Mouse (Mus musculus) CD4-positive, CD25-positive, alpha-beta regulatory T cell, adult 2 months (primary cell): ENCODE data around the gene Zfhx2.
"Not testable (repeated sequence)": the region's sequence is repeated elsewhere in the genome, so short reads cannot be mapped to it uniquely, and the experiment has no call there.

Experiments
- DNase-seq: peaks from one replicate; pipeline ENCODE4 v3.0.0-alpha.2; 2012; ENCODE audit warnings: low read depth, low spot score

Zfhx2 gene

DNA sequence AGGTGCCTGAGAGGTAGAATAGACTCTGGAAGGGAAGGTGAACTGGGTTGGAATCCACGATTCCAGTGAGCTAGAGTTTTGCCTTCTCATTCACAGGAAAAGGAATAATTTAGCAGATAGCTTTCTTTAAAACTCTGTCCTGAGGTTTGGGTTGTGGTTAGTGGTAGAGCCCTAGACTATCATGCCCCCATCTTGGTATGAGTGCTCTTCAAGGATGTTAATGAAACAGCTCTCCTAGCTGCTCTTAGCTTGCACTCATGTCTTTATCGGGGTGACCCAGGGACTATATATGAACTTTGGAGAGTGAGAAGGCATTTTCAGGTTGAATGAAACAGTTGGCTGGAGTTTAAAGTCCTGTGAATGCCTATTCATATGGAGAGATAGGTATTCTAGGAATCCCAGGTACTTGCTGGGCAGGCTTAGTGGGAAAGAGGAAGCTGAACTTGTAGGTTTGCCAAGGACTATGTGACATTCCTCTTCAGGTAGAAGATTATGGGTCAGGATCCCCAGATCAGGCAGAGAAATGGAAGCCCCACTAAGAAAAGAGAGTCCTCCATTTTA lies 44.1 kb downstream of the Zfhx2 start:
- no peak for DNase-seq

DNA sequence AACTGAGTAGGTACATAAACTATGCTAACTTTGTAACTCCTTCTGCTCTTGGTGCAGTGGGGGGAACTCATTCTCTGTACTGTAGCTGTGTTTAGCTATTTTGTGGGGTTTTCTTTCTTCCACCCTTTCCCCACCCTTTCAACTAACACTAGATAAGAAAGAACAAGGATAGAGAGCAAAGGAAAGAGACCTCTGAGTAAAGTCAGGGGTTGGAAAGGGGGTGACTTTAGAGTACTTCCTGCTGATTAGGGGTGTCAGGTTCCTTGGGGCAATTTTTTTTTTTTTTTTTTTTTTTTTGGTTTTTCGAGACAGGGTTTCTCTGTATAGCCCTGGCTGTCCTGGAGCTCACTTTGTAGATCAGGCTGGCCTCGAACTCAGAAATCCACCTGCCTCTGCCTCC lies 48.4 kb downstream of the Zfhx2 start:
- DNase-seq: not testable (repeated sequence)

DNA sequence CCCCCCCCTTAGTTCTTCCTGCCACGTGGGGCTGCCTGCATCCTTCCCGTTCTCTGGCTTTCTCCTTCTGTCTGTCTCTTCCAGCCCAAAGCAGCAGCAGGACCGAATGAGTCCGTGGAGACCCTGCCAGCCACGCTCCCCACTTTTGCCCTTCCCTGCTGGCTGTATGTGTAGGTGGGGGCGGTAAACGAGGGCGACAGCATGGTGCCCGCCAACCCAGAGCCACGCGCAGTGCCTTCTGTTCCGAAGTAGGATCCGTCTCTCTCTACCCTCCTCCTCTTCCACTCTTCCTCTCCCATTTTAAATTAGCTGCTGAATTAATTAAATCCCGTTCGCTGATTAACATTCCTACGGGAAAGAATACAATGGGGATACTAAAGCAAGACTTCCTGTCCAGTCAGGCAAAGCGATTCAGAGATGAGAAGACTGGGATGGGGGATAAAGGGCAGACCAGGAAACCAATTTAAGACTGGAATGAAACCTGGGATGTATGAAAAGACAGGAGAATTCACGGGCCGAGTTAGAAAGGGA lies 59.4 kb downstream of the Zfhx2 start:
- no peak for DNase-seq

DNA sequence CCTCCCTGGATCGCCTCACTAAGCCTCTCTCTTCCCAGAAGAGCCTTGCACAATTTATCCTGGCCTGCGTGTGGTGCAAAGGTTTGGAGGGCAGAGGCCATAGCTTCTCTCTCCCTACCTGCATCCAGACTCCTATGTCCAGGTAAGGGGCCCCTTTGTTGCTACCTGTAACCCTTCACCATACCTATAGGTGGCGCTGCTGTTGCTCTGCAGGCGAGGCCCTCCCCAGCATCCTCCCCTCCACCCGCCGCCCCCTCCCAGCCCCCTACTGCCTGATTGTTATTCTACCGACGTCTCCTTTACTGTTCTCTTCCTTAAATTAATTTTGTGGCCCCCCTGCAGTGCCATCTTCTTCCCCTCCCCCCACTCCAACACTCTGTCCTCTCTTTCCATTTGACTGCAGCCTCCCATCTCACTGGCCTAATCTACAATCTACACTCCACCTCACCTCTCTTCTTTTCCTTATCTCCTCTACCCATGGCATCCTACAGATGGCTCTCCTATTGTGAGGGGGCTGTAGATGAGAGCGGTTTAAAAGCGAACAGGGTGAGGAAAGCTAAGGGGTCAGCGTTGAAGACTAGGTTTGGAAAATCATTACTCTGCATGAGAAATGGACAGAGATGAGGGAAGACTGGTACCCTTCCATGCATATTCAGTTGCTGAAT lies 63.0 kb downstream of the Zfhx2 start:
- peak; percentile 69 for DNase-seq

DNA sequence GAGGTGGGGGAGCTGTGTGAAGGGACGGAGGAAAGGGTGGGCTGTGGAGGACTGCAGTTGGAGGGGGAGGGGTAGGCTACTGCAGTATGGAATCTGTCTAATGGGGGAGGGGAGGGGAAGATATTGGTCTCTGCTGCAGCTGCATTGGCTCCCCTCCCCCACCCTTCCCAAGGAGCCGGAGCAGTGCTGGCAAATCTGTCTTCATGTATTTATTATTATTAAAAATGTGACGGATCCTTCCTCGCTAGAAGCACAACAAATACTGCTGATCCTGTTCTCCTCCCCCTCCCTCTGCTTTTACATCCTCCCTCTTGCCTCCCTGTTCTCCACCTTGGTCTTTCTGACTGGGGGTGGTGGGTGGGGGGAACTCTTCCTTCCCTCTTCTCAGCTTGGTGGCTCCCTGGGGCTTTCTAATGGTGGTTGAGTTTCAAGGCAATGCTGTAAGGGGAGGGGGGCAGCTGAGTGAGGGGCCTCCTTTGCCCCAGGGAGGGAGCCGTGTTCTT lies 63.7 kb downstream of the Zfhx2 start:
- DNase-seq: no peak

DNA sequence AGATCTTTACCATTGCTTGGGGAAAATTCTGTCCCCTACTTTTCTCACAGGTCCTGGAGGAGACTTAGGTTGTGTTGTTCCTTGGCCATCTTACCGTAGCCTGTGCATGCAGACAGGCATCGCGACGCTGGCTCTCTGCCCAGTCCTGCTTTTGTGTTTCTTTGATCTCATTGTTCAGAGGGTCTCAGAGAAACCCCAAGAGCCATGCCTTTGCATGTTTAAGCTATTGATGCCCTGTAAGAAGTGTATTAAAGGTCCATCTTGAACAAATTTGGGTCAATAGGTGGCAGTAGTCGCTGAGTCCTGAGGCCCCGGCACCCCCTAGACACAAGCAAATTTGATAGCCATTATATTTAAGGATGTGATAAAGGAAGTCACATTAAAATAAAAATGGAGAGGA lies 64.5 kb downstream of the Zfhx2 start:
- no peak for DNase-seq

DNA sequence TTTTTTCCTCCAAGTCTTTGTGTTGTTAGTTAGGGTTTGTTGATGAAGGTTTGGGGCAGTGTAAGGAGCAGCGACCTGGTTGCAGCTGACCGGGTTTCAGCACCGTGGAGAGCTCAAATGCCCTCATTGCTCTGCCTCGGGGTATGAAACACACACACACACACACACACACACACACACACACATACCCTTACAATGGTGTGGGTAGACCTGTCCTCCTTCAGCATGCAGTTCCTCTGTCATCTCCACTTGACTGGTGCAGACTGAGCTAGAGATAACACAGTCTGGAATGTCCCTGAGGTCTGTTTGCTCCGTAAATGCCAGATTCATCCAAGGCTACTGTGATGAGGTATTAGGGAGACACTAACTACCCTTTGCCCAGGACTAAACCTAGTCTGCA lies 64.9 kb downstream of the Zfhx2 start:
- no peak for DNase-seq

DNA sequence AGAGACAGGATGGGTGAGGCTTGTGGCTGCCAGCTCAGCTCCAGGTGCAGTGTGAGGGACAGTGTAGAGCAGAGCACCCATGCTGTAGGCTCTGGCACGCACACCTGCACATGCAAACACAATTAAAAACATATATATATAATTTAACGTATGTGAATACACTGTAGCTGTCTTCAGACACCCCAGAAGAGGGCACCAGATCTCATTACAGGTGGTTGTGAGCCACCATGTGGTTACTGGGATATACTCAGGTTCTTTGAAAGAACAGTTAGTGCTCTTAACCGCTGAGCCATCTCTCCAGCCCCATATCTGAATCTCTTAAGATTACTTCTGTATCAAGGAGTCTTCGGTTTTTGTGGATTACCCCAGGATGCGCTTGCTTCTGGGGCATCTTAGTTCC lies 66.6 kb downstream of the Zfhx2 start:
- DNase-seq: peak; percentile 38

DNA sequence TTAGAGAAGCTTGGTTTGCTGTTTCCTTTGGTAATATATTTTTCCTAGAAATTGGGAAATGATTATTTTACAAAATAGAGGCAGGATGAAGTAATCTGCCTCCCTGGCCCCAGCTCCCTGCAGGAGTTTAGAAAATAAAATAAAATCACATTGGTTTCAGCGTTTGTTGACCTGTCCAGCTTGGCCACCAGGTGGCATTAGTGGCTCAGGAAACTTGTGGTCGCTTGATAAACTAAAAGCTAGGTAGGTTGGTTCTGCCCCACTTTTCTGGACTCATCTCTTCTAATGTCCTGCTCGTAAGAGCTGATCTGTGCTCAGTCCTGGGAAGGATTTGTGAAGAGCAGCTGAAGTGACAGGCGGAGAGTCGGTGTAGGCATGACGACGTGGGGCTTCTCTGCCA lies 67.9 kb downstream of the Zfhx2 start:
- DNase-seq: peak; percentile 73

DNA sequence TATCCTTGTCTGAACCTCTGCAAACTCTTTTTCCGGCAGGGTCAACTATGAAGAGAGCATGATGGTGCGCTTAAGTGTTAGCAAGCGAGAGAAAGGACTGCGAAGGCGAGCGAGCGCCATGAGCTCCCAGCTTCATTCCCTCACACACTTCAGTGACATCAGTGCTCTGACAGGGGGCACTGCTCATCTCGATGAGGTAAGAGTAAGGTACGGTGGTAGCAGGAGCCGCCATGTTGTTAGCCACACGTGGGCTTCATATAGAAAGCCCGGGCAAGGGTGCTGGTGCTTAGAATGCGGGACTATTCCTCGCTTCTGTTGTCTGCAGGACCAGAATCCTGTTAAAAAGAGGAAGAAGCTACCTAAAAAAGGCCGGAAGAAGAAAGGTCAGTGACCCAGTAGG lies 69.1 kb downstream of the Zfhx2 start:
- no peak for DNase-seq

DNA sequence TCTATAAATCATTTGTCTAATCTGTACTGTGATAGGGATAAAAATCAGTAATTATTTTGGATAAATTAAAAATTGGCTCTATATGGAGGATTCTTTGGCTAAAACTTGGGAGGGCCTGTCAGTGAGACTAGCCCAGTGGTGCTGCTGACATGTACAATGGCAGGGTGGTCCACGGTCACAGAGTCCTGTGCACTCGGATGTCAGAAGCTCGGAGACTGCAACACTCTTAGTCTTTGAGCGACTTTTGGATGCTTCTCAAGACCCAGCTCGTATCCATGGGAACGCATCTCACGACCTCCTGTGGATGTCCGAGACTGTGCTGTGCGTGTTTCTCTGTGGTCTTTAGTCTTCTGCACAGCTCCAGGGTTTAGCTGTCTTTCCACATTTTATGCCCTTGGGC lies 71.7 kb downstream of the Zfhx2 start:
- no peak for DNase-seq

DNA sequence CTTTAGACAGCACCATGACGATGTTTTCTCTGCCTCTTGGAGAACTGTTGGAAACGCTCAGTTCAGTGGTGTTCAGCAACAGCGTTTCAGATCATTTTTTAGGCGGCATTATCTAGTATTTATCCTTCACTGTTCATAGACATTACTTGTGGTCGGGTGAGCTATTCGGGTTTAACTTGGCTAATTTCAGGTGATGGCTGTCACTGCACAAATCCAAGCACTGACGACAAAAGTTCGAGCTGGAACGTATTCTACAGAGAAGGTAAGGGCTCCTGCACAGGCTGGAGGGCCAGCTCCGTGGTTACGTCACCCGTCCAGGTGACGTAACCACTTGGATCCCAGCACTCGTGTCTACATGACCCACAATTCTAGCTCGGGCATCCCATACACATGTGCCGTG lies 75.2 kb downstream of the Zfhx2 start:
- DNase-seq: no peak

DNA sequence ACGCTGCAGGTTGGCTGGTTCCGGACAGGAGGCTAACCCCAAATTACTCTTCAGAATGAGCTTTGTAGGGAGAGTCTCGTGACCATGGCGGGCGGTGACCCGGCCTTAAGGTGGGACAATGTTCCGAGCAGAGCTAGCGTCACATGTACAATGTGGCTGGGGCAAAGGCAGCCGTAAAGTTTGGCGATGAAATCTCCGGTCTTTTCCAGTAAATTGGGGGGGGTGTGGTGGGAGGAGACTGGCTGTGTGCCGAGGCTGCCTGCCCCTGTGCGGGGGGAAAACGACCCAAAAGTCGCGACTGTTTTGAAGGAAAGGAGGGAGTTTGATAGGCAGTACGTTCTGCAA lies 76.4 kb downstream of the Zfhx2 start:
- DNase-seq: no peak

DNA sequence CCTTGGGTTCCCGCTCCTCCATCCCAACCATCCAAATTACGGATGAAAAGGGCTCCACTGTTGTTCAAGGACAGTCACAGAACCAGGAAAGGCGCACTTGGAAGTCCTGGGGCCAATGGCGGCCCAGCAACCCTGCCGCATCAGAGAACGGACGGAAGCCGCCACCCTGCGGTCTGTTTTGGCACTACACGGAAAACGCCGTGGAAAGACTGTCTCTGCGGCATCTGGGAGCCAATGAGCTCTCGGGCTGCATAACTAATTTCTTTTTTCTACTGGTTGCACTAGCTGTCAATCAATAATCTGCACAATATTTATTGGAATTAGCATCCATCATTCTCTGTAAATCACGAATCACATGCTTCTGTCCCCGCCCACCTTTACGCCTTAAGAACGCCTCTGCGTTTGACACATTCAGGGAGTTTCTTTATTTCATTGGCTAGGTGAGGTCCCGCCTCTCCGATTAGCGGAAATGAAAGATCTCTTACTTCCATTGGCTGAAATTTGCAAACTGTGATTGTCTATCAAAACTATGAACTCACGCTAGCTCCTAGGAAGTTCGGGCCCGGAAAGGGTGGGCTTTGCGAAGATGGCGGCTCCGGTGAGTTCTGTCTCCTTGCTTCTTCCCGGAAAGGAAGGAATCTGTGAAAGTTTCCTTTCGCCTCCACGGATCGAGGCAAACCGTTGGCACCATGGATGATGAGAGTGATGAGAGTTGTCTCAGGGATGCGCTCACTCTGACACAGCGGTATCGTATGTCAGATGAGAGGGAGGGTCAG lies 76.9 kb downstream of the Zfhx2 start, which contains the start of gene Ngdn:
Ngdn (plus strand) TSS at position 464 of the 776 bp plus-strand sequence.
- peak; percentile 97 for DNase-seq

DNA sequence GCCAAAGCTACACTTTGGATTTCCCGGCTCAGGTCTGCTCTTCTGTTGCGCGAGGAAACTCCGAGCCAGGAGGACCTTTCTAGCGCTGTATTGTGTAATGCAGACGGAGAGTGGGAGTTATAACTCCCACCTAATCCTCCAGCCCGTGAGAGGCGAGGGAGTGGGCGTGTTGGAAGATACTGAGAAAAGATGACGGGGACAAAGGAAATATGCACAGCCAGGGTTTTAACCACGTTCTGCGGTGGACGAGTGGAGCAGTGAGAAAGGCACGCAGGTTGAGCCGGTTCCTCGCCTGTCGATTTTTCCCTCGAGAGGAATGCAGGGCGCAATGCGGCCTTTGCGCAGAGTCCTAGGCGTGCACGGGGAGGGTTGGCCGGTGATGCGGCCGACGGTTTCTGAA lies 77.5 kb downstream of the Zfhx2 start:
- no peak for DNase-seq

DNA sequence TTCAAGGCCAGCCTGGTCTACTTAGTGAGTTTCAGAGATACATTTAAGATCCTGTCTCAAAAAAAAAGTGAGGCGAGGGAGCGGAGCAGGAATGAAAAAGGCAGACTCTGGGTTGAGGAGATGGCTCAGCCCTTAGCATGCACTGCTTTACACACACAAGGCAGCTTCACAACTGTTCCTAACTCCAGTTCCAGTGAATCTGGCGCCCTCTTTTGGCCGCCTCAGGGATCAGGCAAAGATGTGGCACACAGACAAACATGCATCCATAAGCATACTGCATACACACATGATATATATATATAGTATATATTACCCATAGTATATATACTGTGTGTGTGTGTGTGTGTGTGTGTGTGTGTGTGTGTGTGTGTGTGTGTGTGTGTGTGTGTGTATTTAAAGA lies 81.0 kb downstream of the Zfhx2 start:
- peak; percentile 42 for DNase-seq
